Mouse (Mus musculus) G1E (cell line): ENCODE results near the gene Rogdi. TPM values are rescaled to one million over a fixed set of nuclear protein-coding genes. Genes with fewer than 3 reads are reported as not detected.

Experiments
- ATAC-seq: 2 replicates; pipeline ENCODE4 v1.8.0; 2016; ENCODE audit warnings: mild to moderate bottlenecking; ENCODE audit not compliant: insufficient number of reproducible peaks, poor library complexity, low FRiP score, severe bottlenecking; ENCODE audit errors: extremely low read depth
- DNase-seq: peaks from one replicate; pipeline ENCODE4 v3.0.0; 2012; ENCODE audit warnings: low spot score
- H3K27me3 ChIP-seq: 2 replicates; pipeline ENCODE4 v1.6.1; 2012; ENCODE audit warnings: mild to moderate bottlenecking, low read length, inconsistent platforms; ENCODE audit not compliant: insufficient read depth
- H3K36me3 ChIP-seq: replicated peaks from 2 replicates; pipeline ENCODE3; 2012; ENCODE audit warnings: mild to moderate bottlenecking, inconsistent platforms
- H3K4me1 ChIP-seq: 2 replicates; pipeline ENCODE4 v1.6.1; 2012; ENCODE audit warnings: low read depth, low read length, inconsistent platforms, mixed read lengths; ENCODE audit not compliant: insufficient read depth
- H3K4me3 ChIP-seq: 2 replicates; pipeline ENCODE4 v1.5.1; 2012; ENCODE audit warnings: low read depth, mild to moderate bottlenecking, inconsistent platforms, low read length, moderate library complexity, mixed read lengths
- H3K9me3 ChIP-seq: replicated peaks from 2 replicates; pipeline ENCODE4 v1.6.1; 2012; ENCODE audit warnings: inconsistent platforms
- CTCF ChIP-seq: IDR thresholded peaks from 2 replicates; pipeline ENCODE4 v1.5.1; 2012; ENCODE audit warnings: low read depth, low read length, inconsistent platforms, mixed read lengths
- GATA1 ChIP-seq: IDR thresholded peaks from 2 replicates; pipeline ENCODE4 v1.6.1; 2012; ENCODE audit warnings: borderline replicate concordance, low read length, inconsistent platforms, mixed read lengths
- GATA2 ChIP-seq: IDR thresholded peaks from 2 replicates; pipeline ENCODE4 v1.6.1; 2012; ENCODE audit warnings: low read depth, low read length, inconsistent platforms, borderline replicate concordance
- POLR2AphosphoS5 ChIP-seq: IDR thresholded peaks from 2 replicates; pipeline ENCODE4 v1.6.1; 2012; ENCODE audit warnings: low read depth, low read length, inconsistent platforms; ENCODE audit not compliant: insufficient replicate concordance
- TAL1 ChIP-seq: conservative IDR thresholded peaks from 2 replicates; pipeline ENCODE4 v1.6.1; 2012; ENCODE audit warnings: low read depth, low read length, inconsistent platforms, mixed read lengths
- polyA plus RNA-seq: library from polyadenylated mRNA; stranded (reverse); fragments of >175 nt; gene quantifications from 2 replicates; pipeline ENCODE4 v1.2.3, GENCODE M21; 2012
- total RNA-seq, 2 experiments: library from RNA; stranded (forward) in 1 of 2; stranded (reverse) in 1 of 2; fragments of 200-1000 nt in 1 of 2; fragments of >200 nt in 1 of 2; fragmentation: Nextera tagmentation in 1 of 2; gene quantifications; 2 replicates each; pipeline ENCODE4 v1.2.3; 2014 to 2017

Gene Rogdi
- total and polyA plus RNA-seq, 3 experiments = 4.7 to 70.0 (median 51.0) TPM

DNA sequence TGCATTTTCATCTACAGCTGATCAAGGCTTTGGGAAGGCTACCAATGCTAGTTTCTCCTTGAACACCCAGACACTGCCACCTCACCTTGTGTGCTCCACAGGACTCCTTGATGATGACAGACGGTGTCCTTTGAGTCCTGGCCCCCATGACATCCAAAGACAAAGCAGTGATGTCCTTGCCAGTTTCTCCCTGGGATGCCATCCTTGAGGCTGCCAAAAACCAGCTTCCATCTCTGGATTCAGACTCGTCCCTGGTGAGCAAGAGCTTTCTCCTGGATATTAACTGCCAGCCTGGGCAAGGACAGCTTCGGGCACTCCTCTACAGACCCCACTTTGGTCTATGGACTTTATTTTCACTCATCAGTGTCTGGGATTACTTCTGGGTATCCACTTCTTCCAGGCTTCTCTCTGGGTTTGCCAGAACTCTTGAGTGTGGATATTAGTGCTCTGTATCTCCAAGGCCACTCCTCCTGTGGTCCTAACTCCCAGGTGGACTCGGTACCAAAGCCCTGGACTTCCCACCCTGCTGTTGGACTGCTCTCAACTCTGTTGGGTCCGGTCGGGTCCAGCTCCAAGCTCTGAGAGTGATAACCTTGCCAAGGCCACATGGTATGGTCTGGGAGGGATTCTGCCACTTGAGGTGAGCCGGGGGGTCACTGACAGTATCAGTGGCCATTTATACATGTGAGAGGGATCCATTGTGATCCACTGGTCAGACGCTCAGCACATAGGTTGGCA, 47.8 kb downstream of the Rogdi start:
- peak overlapping the region; percentile 47; the same call in 1 of the 2 replicates for H3K4me3 ChIP-seq
- TF ChIP-seq TAL1 = no peak
- TF ChIP-seq GATA1 = no peak
- TF ChIP-seq GATA2 = no peak
- TF ChIP-seq POLR2AphosphoS5 = no peak
- no peak for TF ChIP-seq CTCF
- peaks cover 3% of the 10 kb centered on the region; the same call in 1 of the 2 replicates for H3K27me3 ChIP-seq

DNA sequence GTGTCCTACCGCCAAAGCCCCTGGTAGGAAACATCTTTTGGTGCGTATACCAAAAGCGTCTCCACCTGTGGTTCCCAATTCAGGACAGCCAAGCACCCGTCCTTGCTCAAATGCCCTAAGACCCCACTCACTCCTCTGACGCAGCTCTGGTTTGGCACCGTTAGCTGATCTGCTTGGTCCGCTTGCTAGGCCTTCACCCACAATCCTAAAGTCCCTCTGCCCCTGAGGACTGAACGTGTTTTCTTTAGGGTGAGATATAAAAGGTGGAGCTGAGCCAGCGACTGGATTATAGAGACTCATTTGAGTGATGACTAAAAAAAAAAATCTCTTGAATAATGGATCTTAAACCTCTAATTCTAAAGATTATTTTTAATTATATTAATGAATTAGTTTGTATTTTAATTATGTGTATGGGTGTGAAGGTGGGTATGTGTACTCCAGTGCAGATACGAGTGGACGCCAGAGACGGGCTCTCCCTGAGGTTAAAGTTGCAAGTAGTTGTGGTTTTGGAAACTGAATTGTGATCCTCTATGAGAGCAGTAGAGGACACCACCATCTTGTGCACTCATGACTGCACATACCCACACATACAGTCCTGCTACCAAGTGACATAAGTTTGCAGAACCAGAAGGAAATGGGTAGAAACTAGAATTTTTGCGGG, 48.5 kb downstream of the Rogdi start:
- Histone ChIP-seq H3K4me1 (peaks cover 48% of the 10 kb centered on the region), H3K27me3 (peaks cover 3% of the 10 kb centered on the region; the same call in 1 of the 2 replicates), H3K36me3 (peaks cover 31% of the 10 kb centered on the region), H3K4me3 (peak overlapping the region; percentile 90), H3K9me3 (no peaks in the 10 kb centered on the region)
- DNase-seq (no peak), ATAC-seq (no peak)
- no peak for TF ChIP-seq CTCF

More for the DNA sequence above, 47.8 kb downstream of the Rogdi start:
- ATAC-seq (no peak), DNase-seq (no peak)
- H3K4me1 ChIP-seq = peaks cover 44% of the 10 kb centered on the region
- peaks cover 24% of the 10 kb centered on the region for H3K36me3 ChIP-seq
- H3K9me3 ChIP-seq = no peaks in the 10 kb centered on the region

DNA sequence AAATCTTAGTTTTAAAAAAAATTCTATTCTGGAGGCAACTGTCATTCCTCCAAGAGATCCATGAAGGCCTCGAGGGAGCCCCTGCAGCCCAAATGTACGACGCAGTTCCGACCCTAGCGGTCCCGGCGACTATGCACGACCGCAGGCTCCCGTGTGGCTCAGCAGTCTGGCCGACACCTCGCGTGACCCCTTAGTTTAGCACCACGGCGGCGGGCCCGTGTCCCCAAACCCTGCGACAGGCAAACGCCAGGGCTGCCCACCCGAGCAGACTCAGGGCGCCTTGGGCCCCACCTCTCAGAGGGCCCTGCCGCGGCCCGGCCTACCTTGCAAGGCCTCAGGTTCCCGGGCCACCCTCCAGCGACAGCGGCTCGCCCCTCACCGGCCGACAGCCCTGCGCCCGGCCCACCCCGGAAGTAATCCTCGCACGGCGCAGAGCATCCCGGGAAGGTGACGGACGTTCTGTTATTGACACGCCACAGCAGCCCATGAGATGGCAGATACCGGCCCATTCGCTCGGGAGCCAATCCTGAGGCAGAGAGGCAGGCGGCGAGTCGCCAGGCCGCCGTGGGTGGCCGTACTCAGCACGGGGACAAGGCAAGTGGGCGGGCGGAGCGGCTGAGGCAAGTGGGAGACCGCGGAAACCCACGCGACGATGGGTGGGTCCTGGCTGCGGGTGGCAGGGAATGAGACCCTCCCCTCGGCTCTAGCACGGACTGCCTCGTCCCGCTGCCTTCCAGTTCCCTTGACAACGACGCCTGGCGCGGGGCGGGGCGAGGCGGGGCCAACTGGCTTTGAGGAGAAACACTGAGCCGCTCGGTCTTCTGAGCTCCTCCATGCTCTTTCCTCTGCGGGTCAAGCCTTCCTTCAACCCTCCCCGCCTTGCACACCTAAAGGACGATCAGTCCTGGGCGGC, 49.3 kb downstream of the Rogdi start, which contains the start of gene Anks3:
TSS of gene Anks3 (minus strand) at position 409 of the 913 bp plus-strand sequence.
- ATAC-seq = peak; percentile 87
- peak; percentile 98 for DNase-seq
- peaks cover 44% of the 10 kb centered on the region for H3K4me1 ChIP-seq
- TF ChIP-seq TAL1 = no peak
- TF ChIP-seq GATA1 = no peak
- TF ChIP-seq POLR2AphosphoS5 = no peak
- no peak for TF ChIP-seq CTCF
- TF ChIP-seq GATA2 = no peak
- H3K27me3 ChIP-seq = peaks cover 2% of the 10 kb centered on the region; the same call in 1 of the 2 replicates
- H3K36me3 ChIP-seq = peaks cover 38% of the 10 kb centered on the region
- peak within 1 kb of the TSS; percentile 90 for H3K4me3 ChIP-seq
- H3K9me3 ChIP-seq = no peaks in the 10 kb centered on the region

DNA sequence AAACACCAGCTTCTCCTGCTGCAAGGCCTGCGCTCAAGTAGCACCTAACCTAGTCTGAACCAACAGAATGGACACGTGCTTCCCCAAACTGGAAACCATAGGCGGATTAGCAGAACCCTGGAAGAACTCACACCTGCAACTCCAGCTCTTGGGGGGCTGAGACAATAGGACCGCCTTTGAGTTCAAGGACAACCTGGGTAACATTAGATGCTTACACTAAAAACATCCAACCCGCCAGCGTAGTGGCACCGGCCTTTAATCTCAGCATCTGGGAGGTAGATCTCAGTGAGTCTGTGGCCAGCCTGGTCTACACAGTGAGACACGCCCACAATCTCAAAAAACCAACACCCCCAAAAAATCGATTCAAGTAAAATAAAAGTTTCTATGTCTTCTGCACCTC, 50.0 kb downstream of the Rogdi start:
- TF ChIP-seq GATA2 = no peak
- TF ChIP-seq CTCF = no peak
- TF ChIP-seq POLR2AphosphoS5 = no peak
- no peak for TF ChIP-seq TAL1
- H3K27me3 ChIP-seq = no peaks in the 10 kb centered on the region
- H3K9me3 ChIP-seq = no peaks in the 10 kb centered on the region
- peaks cover 42% of the 10 kb centered on the region for H3K36me3 ChIP-seq
- H3K4me1 ChIP-seq = peaks cover 43% of the 10 kb centered on the region
- no peak for ATAC-seq
- peak overlapping the region; percentile 90 for H3K4me3 ChIP-seq
- DNase-seq = peak; percentile 19

DNA sequence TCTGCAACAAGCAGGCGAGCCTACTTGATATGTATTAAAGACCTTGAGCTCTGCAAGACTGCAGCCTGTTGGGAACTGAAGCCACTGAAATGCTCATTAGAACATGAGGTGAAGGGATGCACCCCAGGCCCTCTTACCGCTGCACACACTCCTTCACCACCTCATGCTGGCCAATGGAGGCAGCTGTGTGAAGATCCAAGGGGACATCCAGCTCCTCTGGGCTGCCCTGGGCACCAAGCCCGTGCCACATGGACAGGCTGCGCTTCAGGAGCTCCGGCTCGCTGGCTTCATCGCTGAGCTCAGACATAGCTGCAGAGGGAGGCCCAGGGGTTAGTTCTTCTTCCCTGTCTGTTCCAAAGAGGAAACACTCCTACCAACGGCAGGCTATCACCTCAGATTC, 53.1 kb downstream of the Rogdi start:
- Histone ChIP-seq H3K36me3 (peaks cover 65% of the 10 kb centered on the region), H3K4me3 (no peak overlapping the region), H3K27me3 (no peaks in the 10 kb centered on the region), H3K9me3 (no peaks in the 10 kb centered on the region), H3K4me1 (peaks cover 35% of the 10 kb centered on the region)
- TF ChIP-seq GATA2 = no peak
- no peak for TF ChIP-seq POLR2AphosphoS5
- no peak for TF ChIP-seq GATA1
- no peak for TF ChIP-seq CTCF
- no peak for TF ChIP-seq TAL1
- ATAC-seq (no peak), DNase-seq (no peak)

Other genes with a start within 250 kb of the Rogdi start
- 12.6 and 16.2 TPM in 2 replicates for gene Cdip1, start 223.3 kb downstream of the Rogdi start, total RNA-seq (2014; fragmentation: Nextera tagmentation)
- gene Cdip1, start 223.3 kb downstream of the Rogdi start, total RNA-seq (2017) = 11.4 and 12.0 TPM in 2 replicates
- 25.5 and 31.9 TPM in 2 replicates for gene Cdip1, start 223.3 kb downstream of the Rogdi start, polyA plus RNA-seq
- gene 4930562C15Rik, start 178.1 kb downstream of the Rogdi start, total RNA-seq (2014; fragmentation: Nextera tagmentation) = not detected in 2 replicates
- 0.06 and 0.16 TPM in 2 replicates for gene 4930562C15Rik, start 178.1 kb downstream of the Rogdi start, total RNA-seq (2017)
- not detected in 2 replicates for gene 4930562C15Rik, start 178.1 kb downstream of the Rogdi start, polyA plus RNA-seq
- gene Ubald1, start 133.2 kb downstream of the Rogdi start, total RNA-seq (2014; fragmentation: Nextera tagmentation) = 58.9 and 70.4 TPM in 2 replicates
- 6.9 and 7.2 TPM in 2 replicates for gene Ubald1, start 133.2 kb downstream of the Rogdi start, total RNA-seq (2017)
- gene Ubald1, start 133.2 kb downstream of the Rogdi start, polyA plus RNA-seq = 189 and 228 TPM in 2 replicates
- 30.4 and 32.1 TPM in 2 replicates for gene Mgrn1, start 127.3 kb downstream of the Rogdi start, total RNA-seq (2014; fragmentation: Nextera tagmentation)
- gene Mgrn1, start 127.3 kb downstream of the Rogdi start, total RNA-seq (2017) = 16.1 and 18.6 TPM in 2 replicates
- gene Mgrn1, start 127.3 kb downstream of the Rogdi start, polyA plus RNA-seq = 19.3 and 22.5 TPM in 2 replicates
- 21.7 and 23.1 TPM in 2 replicates for gene Nudt16l1, start 74.8 kb downstream of the Rogdi start, total RNA-seq (2014; fragmentation: Nextera tagmentation)
- 20.5 and 21.6 TPM in 2 replicates for gene Nudt16l1, start 74.8 kb downstream of the Rogdi start, total RNA-seq (2017)
- 37.8 and 42.9 TPM in 2 replicates for gene Nudt16l1, start 74.8 kb downstream of the Rogdi start, polyA plus RNA-seq
- gene Anks3, start 49.3 kb downstream of the Rogdi start, total RNA-seq (2014; fragmentation: Nextera tagmentation) = 32.2 and 36.6 TPM in 2 replicates
- 17.5 and 27.5 TPM in 2 replicates for gene Anks3, start 49.3 kb downstream of the Rogdi start, total RNA-seq (2017)
- 24.2 and 24.4 TPM in 2 replicates for gene Anks3, start 49.3 kb downstream of the Rogdi start, polyA plus RNA-seq
- gene Sept12, start 15.7 kb downstream of the Rogdi start, total RNA-seq (2014; fragmentation: Nextera tagmentation) = not detected in 2 replicates
- gene Sept12, start 15.7 kb downstream of the Rogdi start, total RNA-seq (2017) = 0.05 TPM in 1 of 2 replicates, not detected in the other
- 0.07 TPM in 1 of 2 replicates, not detected in the other for gene Sept12, start 15.7 kb downstream of the Rogdi start, polyA plus RNA-seq
- not detected in 2 replicates for gene Smim22, start 6.3 kb downstream of the Rogdi start, total RNA-seq (2014; fragmentation: Nextera tagmentation)
- not detected in 2 replicates for gene Smim22, start 6.3 kb downstream of the Rogdi start, total RNA-seq (2017)
- not detected in 2 replicates for gene Smim22, start 6.3 kb downstream of the Rogdi start, polyA plus RNA-seq
- gene Glyr1, start 36.3 kb upstream of the Rogdi start, total RNA-seq (2014; fragmentation: Nextera tagmentation) = 65.1 and 79.1 TPM in 2 replicates
- gene Glyr1, start 36.3 kb upstream of the Rogdi start, total RNA-seq (2017) = 103 and 118 TPM in 2 replicates
- 16.8 and 25.9 TPM in 2 replicates for gene Glyr1, start 36.3 kb upstream of the Rogdi start, polyA plus RNA-seq
- gene Ubn1, start 36.5 kb upstream of the Rogdi start, total RNA-seq (2014; fragmentation: Nextera tagmentation) = 61.9 and 69.8 TPM in 2 replicates
- 55.9 and 56.9 TPM in 2 replicates for gene Ubn1, start 36.5 kb upstream of the Rogdi start, total RNA-seq (2017)
- gene Ubn1, start 36.5 kb upstream of the Rogdi start, polyA plus RNA-seq = 15.6 and 16.5 TPM in 2 replicates
- gene Ppl, start 118.9 kb upstream of the Rogdi start, total RNA-seq (2014; fragmentation: Nextera tagmentation) = not detected in 2 replicates
- 0.06 and 0.11 TPM in 2 replicates for gene Ppl, start 118.9 kb upstream of the Rogdi start, total RNA-seq (2017)
- not detected in 2 replicates for gene Ppl, start 118.9 kb upstream of the Rogdi start, polyA plus RNA-seq
- gene Sec14l5, start 133.6 kb upstream of the Rogdi start, total RNA-seq (2014; fragmentation: Nextera tagmentation) = not detected in 2 replicates
- under 0.01 and 0.11 TPM in 2 replicates for gene Sec14l5, start 133.6 kb upstream of the Rogdi start, total RNA-seq (2017)
- gene Sec14l5, start 133.6 kb upstream of the Rogdi start, polyA plus RNA-seq = not detected in 2 replicates
- gene Nagpa, start 190.5 kb upstream of the Rogdi start, total RNA-seq (2014; fragmentation: Nextera tagmentation) = 9.7 and 12.3 TPM in 2 replicates
- gene Nagpa, start 190.5 kb upstream of the Rogdi start, total RNA-seq (2017) = 31.3 and 31.6 TPM in 2 replicates
- gene Nagpa, start 190.5 kb upstream of the Rogdi start, polyA plus RNA-seq = 21.6 and 22.0 TPM in 2 replicates
- gene AU021092, start 208.7 kb upstream of the Rogdi start, total RNA-seq (2014; fragmentation: Nextera tagmentation) = not detected in 2 replicates
- gene AU021092, start 208.7 kb upstream of the Rogdi start, total RNA-seq (2017) = not detected in 2 replicates
- not detected in 2 replicates for gene AU021092, start 208.7 kb upstream of the Rogdi start, polyA plus RNA-seq
- 13.4 and 16.7 TPM in 2 replicates for gene Alg1, start 220.1 kb upstream of the Rogdi start, total RNA-seq (2014; fragmentation: Nextera tagmentation)
- gene Alg1, start 220.1 kb upstream of the Rogdi start, total RNA-seq (2017) = 19.6 and 20.2 TPM in 2 replicates
- gene Alg1, start 220.1 kb upstream of the Rogdi start, polyA plus RNA-seq = 4.3 and 5.3 TPM in 2 replicates
- 21.2 and 29.9 TPM in 2 replicates for gene Eef2kmt, start 242.4 kb upstream of the Rogdi start, total RNA-seq (2014; fragmentation: Nextera tagmentation)
- gene Eef2kmt, start 242.4 kb upstream of the Rogdi start, total RNA-seq (2017) = 20.3 and 24.5 TPM in 2 replicates
- 2.7 and 3.6 TPM in 2 replicates for gene Eef2kmt, start 242.4 kb upstream of the Rogdi start, polyA plus RNA-seq